Mouse (Mus musculus): Measurements from ENCODE around the gene Ftsj3.
"Not testable (repeated sequence)": the region's sequence is repeated elsewhere in the genome, so short reads cannot be mapped to it uniquely, and the experiment has no call there.

The Ftsj3 gene

DNA sequence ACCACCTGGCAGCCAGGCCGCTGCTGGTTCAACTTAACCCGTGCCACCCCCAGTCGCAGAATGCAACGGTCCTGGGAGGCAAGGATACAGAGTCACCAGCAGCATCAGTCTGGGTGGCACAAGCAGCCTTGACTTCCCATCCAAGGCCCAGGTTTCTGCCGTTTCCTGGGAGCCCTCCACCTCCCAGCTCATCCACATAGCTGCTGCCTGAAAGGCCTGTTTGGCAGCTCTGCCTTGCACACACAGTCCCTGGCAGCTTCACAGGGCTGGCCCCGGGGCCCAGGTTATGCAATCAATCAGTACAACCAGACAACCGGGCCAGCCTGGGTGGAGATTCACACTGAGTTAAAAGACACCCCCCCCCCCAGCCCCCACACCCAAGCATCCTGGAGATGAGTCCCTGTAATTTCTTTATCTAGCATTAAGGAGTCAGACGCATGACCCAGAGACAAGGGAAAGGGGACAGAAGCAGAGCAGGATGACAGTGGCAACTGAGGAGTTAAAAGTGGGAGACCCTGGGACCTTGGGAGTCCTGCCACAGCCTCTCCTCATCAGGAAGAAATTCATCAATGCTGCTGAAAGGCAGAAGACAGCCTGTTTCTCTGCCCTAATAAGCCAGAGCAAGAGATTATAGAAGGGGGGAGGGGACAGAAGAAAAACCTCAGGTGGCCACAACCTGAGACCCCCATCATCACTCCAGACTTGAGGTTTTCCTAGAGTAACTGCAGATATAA is 12.6 kb upstream of the Ftsj3 start:
- DNase-seq (ENCODE audit: low spot score): peak; percentile 92

DNA sequence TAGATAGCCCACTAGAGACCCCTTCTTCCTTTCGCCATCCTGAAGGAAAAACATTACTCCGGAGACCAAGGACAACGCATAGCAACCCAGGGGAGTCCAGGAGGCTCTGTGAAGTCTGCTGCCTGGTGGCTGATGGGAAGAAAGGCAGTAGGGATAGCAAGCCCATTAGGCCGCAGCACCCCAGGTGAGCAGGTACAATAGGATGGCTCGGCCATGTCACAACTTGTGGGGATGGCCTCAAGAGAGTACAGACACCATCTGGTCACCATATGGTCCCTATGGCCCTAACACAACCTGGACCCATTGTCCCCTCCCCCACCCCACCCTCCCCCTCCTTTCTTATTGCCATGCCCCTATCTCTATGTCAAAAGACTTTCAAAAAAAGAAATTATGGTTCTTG is 12.0 kb upstream of the Ftsj3 start:
- DNase-seq (ENCODE audit: low spot score): no peak

DNA sequence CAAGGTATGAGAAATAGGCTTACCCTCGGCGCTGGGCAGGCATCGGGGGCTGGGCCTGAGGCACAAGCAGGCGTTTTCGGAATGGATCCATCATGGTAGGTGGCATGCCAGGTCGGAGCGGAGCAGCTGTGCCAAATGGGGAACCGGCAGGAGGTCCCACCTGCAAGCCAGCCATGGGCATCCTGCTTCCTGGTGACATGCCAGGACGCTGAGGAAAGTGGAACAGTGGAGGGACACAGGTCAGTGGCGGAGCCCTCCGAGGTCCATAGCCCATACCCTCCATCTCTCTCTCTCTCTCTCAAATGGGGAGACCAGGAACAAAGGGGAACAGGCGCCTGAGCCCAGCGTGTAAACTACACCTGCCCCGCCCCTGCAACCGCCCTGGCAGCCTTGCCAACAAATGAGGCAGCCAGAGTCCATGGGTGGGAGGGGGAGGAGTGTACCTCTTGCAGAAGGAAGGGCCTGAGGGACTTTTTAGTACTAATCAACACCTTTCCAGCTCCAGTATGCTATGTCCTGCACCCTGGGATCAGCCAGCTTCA is 11.5 kb upstream of the Ftsj3 start:
- no peak for DNase-seq (ENCODE audit: low spot score)

DNA sequence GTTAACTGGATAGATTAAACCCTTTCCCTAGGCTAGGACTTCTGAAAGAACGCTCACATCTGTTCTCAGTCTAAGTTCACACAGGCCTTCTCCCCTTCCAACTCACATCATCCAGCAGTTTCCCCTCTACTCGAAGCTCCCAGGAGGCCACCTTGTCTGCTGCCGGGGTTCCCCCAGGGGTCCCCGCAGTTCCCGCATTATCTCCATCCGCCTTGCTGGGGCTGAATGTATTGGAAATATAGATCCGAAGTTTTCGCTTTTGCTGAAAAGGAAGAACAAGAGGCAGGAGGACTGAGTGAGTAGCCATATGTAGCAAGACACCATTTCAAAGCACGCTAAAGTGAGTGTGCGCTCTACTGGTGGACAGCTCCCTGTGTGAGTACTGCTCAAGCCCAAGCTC is 10.6 kb upstream of the Ftsj3 start:
- DNase-seq (ENCODE audit: low spot score): no peak

DNA sequence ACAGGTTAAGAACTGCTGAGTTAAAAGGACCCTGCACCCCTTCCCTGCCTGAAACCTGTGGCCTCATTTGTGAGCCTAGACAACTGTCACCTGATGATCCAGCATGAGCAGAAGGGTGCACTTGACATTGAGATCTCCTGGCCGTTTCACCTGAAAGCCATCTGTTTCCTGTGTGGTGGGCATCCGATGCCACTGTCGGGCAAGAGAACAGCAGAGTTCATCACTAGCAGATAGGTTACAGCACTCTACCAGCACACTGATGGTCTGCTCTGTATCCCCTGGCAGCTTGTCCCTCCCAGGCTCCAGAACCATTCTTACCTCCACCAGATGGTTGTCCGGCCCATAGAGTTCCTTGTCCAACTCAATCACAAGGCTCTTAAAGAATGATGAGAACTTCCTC is 9.7 kb upstream of the Ftsj3 start:
- DNase-seq (ENCODE audit: low spot score): no peak

DNA sequence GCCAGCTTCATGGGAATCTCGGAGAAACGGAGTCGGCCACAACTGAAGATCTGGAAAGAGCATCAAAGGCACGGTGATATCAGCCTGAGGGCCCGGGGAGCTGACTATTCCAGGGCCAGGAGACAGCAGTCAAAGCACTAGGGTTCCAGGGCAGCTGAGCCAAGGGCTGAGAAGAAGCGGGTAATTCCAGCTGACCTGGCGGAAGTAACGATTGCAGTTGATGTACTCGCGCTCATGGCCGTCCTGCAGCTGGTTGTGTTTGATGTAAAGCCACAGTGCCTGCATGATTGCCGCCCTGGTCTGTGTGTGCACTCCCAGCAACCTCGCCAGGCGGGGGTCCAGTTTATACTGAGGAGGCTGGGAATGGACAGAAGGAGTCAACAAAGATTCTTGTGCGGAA is 9.1 kb upstream of the Ftsj3 start:
- DNase-seq (ENCODE audit: low spot score): no peak

DNA sequence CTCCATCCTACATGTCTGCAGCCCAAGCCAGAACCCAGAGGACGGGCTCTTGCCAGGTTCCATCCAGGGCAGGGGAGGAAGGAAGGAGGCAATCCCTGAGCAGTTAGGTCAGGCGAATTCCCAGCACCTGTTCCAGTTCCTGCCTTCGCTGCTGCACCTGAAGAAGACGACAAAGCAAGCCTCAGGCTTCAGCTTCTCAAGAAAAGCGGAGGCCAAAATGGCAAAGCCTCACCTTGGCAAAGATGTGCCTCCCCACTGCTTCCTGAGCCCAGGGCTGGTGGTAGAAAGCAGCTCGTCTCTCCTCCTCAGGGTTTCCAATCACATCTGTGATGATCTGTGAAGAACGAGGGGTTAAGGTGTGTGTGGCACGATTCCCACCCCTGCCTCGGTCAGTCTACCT is 8.1 kb upstream of the Ftsj3 start:
- no peak for DNase-seq (ENCODE audit: low spot score)

DNA sequence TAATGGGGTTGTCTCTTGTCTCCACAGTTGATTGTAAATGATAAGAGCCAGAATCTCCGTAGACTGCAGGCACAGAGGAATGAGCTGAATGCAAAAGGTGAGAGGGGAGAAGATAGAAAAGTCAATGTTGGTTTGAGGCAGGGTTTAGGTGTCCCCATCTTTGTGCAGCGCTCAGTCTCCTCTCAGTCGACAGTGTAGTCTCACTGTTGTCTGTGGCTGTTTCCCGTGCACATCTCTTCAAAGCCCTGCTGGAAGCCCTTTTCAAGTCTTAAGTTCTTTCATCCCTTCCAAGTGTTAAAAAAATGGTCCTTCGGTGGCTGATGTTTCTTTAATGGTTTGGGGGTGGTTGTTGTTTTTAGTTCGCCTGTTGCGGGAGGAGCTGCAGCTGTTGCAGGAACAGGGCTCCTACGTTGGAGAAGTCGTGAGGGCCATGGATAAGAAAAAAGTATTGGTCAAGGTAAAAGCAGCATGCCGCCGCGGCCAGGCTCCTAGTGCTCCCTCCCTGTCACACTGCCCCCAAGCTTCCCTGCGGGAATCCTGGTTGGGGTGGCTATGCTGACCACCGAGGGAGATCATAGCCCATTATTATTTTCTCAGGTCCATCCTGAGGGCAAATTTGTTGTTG is 5.1 kb upstream of the Ftsj3 start:
- no peak for DNase-seq (ENCODE audit: low spot score)

DNA sequence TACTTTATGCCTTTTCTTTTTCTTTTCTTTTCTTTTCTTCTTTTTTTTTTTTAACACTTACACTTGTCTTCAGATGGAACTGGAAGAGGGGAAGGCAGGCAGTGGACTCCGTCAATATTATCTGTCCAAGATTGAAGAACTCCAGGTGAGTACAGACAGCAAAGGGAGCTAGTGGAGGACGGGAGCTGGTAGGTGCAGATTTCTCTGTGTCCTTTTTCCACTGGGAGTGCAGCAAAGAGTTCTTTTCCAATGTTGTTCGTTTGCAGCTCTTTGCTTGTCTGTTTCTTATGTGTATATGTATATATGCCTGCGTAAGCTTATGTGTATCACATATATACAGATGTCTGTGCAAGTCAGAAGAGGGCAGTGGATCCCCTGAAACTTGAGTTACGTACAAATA is 896 bp upstream of the Ftsj3 start:
- DNase-seq (ENCODE audit: low spot score): no peak

DNA sequence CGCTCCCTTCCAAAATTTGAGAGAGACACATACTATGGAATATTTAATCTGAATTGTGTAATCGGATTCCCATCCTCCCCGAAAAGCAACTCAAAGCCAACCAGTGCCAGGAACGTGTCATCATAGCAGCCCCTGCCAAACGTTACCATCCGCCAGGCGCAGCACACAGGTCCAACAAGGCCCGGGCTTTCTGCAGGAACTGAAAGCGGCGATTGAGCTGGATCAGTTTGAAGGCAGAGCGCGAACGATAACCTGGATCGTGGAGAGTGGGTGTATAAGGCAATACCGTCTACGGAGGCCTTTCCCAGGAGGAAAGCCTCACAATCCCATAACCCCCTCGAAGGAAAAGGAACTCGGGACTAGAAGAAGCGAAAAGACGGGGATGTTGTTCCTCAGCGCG is 705 bp downstream of the Ftsj3 start:
- DNase-seq (ENCODE audit: low spot score): peak; percentile 69

DNA sequence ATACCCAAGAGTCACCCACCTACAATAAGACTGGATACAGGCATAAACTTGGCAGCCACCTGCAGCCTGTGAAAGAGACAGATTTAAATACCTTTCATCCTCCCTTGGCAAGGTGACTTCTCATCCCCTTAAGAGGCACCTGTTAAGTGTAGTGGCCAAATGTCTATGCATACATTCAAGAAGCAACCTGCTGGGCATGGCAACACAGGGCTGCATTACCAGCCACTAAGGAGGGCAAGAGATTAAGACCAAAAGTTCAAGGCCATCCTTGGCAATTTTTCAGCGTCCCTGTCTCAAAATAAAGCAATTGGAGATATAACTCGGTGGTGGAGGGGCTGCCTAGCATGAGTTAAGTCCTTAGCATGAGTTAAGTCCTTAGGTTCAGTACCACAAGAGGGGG is 1.1 kb downstream of the Ftsj3 start:
- no peak for DNase-seq (ENCODE audit: low spot score)

DNA sequence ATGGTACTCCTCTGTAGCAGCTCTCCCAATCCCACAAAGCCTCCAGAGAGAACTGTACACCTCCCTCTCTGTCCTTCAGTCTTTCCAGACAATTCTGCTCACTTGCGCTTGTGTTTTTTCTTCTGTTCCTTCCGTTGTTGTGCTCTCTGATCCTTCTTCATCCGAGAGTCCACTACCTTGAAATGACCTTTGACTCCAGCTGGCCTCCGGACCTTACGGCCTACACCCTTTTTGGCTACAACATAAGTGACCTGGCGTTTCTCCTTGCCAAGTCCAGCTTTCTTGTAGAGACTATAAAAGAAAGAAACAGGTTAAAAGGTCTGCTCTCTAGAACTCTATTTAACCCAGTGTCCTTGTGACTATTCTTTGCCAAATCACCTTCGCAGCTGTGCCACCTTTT is 6.6 kb downstream of the Ftsj3 start:
- DNase-seq (ENCODE audit: low spot score): no peak

DNA sequence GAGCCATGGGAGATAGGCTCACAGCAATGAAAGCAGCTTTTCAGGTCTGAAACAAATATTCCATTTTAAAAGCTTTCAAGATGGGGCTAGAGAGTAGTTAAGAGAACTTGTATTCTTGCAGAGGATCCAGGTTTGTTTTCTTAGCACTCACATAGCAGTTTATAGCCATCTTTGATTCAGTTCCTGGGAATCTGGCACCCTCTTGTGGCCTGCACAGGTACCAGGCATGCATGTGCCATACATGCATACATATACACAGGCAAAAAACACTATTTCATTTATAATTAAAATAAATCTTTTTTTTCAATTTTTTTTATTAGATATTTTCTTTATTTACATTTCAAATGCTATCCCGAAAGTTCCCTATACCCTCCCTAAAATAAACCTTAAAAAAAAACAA is 9.0 kb downstream of the Ftsj3 start:
- DNase-seq (ENCODE audit: low spot score): no peak

DNA sequence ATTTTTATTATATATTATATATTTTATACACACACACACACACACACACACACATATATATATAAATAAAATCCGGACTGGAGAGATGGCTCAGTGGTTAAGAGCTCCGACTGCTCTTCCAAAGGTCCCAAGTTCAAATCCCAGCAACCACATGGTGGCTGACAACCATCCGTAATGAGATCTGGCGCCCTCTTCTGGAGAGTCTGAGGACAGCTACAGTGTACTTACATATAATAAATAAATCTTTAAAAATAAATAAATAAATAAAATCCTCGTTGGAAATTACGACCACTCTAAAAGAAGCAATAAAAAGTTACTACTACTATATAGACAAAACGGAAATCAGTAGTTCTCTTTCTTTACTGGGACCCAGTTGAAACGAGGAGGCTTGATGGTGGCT is 21.9 kb downstream of the Ftsj3 start:
- not testable (repeated sequence) for DNase-seq (ENCODE audit: low spot score)

DNA sequence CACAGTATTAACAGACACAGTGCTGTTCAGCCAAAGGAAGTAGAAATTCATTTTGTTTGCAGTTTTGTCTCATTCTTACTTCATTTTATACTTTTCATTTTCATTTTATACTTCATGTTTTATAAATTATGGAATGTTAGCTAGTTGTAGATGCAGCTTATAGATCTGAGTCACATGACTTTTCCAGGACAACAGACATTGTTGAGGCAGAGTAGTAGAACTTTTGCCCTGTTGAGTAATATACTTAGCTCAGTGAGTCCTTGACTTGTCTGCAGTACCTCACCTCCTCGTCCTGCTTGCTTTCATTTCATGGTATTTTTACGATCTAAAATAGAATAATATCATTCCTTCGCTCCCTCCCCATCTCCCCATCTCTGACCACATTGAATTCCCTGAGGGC is 35.3 kb downstream of the Ftsj3 start:
- no peak for DNase-seq (ENCODE audit: low spot score)

DNA sequence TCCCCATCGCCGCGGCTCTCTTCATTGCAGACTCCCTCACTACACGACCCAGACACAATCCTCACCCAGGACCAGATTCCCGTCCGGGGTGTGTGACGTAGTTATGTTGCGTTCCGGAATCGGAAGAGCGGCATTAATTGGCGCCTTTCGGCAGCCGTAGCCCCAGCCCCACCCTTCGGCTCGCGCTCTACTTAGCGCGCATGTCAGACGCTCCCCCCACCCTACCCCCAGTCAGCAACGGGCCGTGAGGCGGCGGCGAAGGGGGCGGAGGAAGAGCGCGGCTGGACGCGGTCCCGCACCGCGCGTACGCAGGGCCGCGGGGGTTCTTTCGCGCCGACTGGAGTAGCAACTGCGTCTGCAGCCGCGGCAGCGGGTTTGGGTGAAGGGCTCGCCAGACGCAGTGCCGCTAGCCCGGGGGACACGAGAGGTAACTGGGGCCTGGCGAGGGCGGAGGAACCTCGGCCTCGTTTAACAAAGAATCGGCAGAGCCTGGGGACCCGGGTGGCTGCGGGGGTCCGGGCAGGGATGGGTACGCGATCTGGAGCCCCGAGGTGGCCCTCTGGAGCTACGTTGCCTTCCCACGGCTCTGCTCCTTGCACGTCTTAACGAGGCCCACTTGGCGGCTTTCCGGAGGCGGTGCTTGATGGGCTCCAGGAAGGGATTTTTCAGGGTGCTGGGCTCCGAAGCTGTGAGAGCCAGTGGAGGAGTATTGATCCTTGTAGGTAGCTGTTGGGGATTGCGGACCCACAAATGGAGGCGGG is 39.0 kb downstream of the Ftsj3 start, which contains the start of gene Ddx42:
Gene Ddx42 (plus strand): TSS at position 197 of the 761 bp plus-strand sequence.
- peak; percentile 98 for DNase-seq (ENCODE audit: low spot score)

DNA sequence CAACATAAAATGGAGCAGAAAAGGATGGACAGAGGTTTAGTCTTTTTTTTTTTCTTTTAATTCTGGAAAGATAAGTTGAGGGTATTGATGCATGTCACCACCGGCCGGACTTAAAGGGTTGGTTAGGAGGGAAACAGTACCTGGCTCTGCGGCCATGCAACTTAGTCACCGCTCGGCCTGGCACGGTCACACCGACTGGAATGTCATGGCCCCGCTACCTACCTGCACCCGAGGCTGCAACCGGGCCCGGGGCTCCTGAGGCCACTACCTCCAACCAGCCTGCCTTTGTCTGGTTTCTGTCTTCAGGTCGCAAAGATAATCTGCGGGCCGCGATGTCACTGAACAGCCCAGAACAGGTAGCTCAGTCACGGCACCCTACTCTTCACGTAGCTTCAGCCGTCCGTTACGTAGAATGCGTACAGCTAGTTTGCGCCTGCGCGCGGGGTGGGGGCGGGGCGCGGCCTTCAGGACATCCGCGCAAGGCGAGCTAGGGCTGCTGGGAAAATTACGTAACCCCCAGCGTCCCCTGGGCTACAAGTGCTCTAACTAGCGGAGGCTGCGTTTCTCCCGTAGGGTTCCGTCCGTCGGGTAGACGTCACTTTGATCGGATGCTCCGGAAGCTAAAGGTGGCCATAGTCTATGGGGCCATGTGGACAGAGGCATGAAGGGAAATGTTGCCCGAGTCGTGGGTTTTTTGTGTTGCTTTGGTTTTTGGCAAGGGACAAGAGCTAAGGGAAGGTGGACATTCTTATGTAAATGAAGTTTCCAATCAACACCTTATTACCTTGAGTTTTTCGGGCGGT is 39.8 kb downstream of the Ftsj3 start, which contains the start of gene Ccdc47:
Gene Ccdc47 (minus strand): TSS at position 418 of the 803 bp plus-strand sequence.
- peak; percentile 100 for DNase-seq (ENCODE audit: low spot score)

DNA sequence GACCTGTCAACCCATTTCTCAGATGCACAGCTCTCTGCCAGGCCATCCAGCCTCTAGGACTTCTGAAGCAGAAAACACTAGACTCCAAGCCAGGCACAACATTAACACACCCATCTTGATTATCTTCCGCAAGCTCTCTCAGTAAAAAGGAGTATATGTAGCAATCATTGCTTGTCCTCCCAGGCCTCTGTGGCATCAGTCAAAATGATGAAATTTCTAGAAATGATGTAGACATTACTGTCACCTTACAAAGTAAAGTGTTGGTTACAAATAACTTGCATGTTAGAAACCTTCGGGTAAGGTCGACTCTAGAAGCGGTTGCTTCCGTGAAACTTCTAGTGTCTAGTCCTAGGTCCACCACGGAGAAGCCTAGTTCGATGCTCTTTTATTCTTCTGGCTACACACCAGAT is 40.4 kb downstream of the Ftsj3 start:
- peak; percentile 58 for DNase-seq (ENCODE audit: low spot score)

DNA sequence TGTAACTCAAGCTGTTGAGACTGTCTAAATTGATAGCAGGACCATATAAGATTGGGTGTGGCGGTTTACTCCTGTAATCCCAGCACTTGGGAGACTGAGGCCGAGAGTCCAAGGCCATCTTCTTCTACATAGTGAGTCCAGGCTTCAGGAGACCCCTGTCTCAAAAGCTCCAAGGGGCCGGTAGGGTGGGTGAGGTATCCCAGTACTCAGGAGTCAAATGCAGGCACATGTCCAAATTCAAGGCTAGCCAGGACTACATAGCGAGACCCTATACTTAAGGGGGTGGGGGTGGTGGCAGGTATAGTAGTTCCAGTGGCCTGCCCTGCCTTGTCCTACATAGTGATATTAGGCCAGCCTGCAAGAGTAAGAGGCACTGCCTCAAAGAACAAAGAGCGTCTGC is 41.0 kb downstream of the Ftsj3 start:
- no peak for DNase-seq (ENCODE audit: low spot score)

DNA sequence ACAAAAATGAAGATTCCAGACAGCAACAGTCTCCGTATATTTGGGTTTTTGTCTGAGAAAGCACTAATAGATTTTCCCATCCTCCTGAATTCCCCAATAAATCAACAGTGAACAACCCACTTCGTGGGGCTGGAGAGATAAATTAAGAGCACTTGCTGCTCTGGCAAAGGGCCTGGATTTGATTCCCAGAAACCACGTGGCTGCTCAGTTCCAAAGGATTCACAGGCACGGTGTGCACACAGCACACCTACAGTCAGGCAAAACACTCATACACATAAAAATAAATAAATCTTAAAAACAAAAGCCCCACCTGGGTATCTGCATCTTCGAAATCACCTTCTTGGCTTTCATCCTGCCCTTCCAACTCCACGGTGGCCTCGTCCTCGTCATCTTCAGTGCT is 43.1 kb downstream of the Ftsj3 start:
- no peak for DNase-seq (ENCODE audit: low spot score)

DNA sequence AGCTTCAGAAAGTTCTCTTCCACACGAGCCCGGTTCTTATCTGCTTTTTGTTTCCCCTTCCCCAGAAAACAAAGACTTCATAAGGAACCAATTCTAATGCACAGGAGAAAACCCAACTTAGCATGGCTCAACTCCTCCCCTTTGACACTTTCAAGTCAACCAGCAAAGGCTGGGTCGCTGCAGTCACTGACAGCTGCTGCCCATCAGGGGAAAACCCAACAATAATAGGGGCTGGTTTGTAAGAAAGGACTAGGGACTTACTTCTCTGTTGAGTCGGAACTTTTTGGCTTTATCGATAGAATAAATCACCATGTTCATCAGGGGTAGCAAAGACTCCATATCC is 53.8 kb downstream of the Ftsj3 start, which contains the start of gene Strada:
Gene Strada (minus strand): TSS at position 46 of the 343 bp plus-strand sequence.
- DNase-seq (ENCODE audit: low spot score): no peak
